Mouse (Mus musculus): ENCODE data around the gene 1600002K03Rik. TPM values are rescaled to one million over a fixed set of nuclear protein-coding genes. Genes with fewer than 3 reads are reported as not detected.
"Not testable (repeated sequence)": the region's sequence is repeated elsewhere in the genome, so short reads cannot be mapped to it uniquely, and the experiment has no call there.

Gene 1600002K03Rik
- total RNA-seq, 2 experiments from 2014 or later, result 3.9 to 5.5 TPM

DNA sequence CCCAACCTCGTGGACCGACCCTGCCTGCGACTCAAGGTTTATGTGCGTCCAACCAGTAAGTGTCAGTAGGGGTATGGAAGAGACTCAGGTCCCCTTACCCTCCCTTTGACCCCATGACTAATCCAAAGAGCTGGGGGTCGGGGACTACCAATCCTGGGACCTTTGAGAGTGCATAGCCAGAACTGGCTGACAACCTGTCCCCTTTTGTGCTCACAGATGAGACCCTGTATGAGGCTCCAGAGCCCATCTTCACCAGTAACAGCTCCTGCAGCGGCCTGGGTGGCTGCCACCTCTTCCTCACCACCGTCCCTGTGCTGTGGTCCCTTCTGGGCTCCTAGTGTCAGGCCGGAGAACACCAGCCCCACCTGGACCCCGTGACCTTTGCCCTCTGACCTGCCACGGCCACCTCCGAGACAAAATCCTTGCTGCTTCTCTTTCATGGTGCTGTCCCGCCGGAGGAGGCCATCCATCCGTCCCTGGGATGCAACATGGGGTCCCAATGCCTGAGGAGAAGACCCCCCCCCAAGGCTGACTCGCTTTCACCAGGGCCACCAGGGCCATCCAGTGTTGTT lies 15.8 kb downstream of the 1600002K03Rik start:
- no peak for DNase-seq

GRCm38 (mm10) chr10:80189999-80190398 lies 17.3 kb downstream of the 1600002K03Rik start:
- no peak for DNase-seq

- DNase-seq, result peak; percentile 51
These were observed 17.8 kb downstream of the 1600002K03Rik start for GRCm38 (mm10) chr10:80190491-80191051.

GRCm38 (mm10) chr10:80193976-80194375 lies 21.2 kb downstream of the 1600002K03Rik start:
- no peak for DNase-seq

GRCm38 (mm10) chr10:80194441-80194840 lies 21.7 kb downstream of the 1600002K03Rik start:
- DNase-seq, result no peak

GRCm38 (mm10) chr10:80196167-80196566 lies 23.4 kb downstream of the 1600002K03Rik start:
- DNase-seq, result no peak

DNA sequence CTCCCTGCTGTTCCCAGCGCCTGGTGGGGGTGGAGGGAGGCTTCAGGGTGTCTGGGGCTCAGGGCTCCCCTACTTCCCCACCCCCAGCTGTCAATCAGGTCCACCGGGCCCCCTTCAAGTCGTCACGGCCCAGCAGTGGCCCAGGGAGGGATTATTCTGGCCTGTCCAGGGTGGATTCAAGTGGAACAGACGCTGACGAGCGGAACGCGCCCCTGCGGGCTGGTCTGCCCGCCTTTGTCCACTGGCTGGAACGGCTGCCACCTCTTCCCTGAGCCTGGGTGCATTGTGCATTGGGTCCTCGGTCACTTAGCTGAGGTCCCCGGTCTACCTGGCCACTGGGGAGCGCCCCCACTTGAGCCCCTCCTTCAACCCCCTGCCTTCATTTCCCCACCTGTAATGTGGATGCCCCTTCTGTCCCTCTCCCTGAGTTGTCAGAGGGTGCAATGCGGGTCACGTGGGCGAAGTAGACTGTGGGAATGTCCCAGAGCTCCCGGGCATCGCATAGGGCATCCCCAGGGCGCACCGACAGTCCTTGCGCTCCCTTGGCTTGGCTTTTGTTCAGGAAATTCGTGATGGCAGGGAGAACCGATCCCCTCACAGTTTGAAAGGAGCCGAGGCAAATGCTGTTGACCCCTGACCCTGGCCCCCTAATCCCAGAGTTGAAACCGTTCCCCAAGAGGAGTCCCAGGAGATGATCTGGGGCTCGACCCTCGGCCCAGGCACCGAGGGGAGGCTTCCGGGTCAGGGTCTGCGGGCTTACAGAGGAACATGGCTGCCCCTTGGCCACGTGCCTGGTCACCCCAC lies 24.2 kb downstream of the 1600002K03Rik start:
- DNase-seq, result no peak

DNA sequence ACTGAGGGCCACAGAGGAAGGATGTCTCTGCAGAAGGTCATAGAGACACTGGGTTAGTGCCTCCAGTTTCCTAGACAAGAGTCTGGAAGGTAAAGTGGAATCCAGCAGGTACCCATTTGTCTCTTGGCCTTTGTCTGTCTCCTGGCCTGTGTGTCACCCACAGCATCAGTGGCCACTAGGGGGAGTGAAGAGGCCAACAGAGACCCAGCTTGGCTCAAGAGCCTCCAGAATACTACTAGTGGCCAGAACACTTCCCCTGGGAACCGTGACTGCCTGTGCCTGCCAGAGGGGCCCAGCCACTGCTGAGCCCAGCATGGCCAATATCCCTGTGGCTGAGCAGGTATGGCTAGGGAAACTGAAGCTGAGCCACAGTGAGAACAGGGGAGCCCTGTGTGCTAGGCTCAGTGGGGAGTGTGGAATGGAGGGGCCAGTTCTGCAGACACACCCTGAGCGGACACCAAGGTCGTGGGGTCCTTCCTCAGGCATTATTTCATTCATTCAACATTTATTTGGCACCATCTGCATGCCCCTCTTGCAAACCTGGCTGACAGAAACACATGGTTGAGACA lies 26.8 kb downstream of the 1600002K03Rik start:
- DNase-seq, result peak; percentile 75

DNA sequence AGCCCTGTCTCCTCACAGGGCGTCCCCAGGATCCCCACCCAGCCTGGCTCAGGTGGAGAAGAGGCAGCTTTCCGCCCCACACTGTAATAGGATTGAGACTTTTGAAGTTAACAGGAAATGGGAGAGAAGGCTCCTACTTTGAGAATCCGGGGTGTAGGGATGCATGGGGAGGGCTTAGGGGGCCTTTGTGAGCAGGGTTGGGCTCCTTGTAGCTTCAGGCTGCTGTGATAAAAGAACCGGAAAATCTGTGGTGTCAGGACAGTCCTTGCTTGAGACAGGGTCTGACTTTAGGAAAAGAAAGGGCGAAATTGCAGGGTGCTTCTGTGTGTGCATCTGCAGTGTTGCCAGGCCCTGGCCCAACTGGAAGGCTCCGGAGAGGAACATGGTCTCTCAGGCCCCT lies 27.7 kb downstream of the 1600002K03Rik start:
- DNase-seq, result no peak

GRCm38 (mm10) chr10:80204055-80204454 lies 31.3 kb downstream of the 1600002K03Rik start:
- no peak for DNase-seq

- DNase-seq, result no peak
These were observed 34.5 kb downstream of the 1600002K03Rik start for GRCm38 (mm10) chr10:80207201-80207600.

GRCm38 (mm10) chr10:80207676-80208075 lies 34.9 kb downstream of the 1600002K03Rik start:
- no peak for DNase-seq

GRCm38 (mm10) chr10:80208248-80208647 lies 35.5 kb downstream of the 1600002K03Rik start:
- no peak for DNase-seq

DNA sequence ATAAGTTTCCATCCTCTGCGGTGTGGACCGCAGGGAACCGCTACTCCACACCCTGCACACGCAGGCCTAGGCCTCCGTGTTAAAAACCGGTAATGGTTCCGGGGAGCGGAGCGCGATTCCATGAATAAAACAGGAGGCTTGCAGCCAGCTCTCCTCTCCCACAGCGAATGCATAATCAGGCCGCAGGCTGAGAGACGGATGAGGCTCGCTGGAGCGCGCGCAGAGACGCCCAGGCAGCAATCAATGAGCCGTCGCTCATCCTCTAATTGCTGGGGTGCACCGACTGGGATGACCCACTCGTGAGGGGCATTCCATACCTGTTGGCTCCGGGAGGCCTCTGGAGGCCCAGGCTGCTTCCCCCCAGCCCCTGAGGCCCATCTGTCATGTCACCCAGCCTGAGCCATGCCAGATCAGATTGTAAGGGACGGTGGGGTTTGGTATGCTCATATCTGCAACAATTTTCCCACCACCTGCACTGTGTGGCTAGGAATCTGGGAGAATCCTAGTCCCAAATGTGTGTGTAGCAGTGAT lies 36.2 kb downstream of the 1600002K03Rik start:
- DNase-seq, result no peak

DNA sequence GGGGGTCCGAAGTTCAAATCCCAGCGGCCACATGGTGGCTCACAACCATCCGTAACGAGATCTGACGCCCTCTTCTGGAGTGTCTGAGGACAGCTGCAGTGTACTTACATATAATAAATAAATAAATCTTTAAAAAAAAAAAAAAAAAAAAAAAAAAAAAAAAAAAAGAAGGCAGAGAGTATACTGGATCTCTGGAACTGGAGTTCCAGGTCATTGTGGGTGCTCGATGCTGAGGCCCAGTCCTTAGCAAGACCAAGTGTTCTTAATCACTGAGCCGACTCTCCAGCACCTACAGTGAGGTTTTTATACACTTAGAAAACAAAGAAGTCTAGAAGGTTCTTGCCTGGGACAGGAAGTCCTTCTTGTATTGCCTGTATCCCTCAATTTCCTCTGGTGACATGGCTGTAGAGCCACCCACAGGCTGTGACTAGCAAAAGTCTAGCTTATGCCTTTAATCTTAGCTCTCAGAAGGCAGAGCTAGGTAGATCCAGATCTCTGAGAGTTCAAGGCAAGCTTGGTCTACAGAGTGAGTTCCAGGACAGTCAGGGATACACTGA lies 38.9 kb downstream of the 1600002K03Rik start:
- DNase-seq, result not testable (repeated sequence)

DNA sequence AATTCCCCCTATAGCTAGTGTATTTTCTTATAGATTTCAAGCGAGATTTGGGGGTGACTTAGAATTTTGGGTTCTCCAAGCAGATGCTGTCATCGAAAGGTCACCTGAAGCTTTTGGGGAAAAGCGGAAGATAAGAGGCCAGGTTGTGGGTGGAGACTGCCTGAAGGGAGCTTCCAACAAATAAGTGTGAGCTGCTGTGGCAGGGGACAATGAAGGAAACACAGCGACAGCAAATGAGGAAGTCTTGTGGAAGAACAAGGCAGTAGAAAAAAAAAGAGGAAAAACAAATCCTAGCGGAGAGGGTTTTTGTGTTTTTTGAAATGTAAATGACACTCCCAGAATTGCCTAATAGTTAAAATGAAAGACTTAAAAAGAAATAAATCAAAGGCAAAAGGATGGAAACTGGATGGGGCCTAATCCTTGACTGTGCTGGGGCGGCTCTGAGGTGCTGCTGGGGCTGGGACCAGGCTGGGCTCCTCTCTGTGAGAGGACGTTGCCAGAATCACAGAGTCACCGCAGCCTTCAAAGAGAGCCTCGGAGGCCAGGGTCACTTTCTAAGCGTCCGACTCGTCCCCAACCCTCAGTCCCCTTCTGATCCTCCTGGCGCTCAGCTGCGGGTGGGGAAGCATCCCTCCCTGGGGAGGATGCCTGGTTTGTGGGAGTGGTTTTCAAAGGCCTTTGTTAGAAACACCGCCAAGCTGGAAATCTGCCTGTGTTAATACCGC lies 42.5 kb downstream of the 1600002K03Rik start:
- no peak for DNase-seq

- no peak for DNase-seq
These were observed 47.9 kb downstream of the 1600002K03Rik start for GRCm38 (mm10) chr10:80220676-80221075.

- DNase-seq, result not testable (repeated sequence)
These were observed 50.4 kb downstream of the 1600002K03Rik start for GRCm38 (mm10) chr10:80223137-80223536.
